Mouse (Mus musculus) MEL (cell line): ENCODE measurements around the gene Chid1. TPM values are rescaled to one million over a fixed set of nuclear protein-coding genes. Genes with fewer than 3 reads are reported as not detected.

Experiments used
- DNase-seq: peaks from one replicate; pipeline ENCODE4 v3.0.0; 2011; ENCODE audit warnings: low read depth, low spot score
- H3K27ac ChIP-seq: 2 replicates; pipeline ENCODE4 v1.5.1; 2012; ENCODE audit warnings: low read depth, mild to moderate bottlenecking, control low read depth, low read length, moderate library complexity; ENCODE audit not compliant: control insufficient read depth
- H3K27me3 ChIP-seq, 2 experiments: fragments of 150-350 bp in 1 of 2; sonication (generic) in 1 of 2; 2 replicates each; pipeline ENCODE4 v1.6.1; 2012; ENCODE audit warnings: low read length in 2 of 2, mild to moderate bottlenecking in 2 of 2, improper control_type of control experiment in 1 of 2, moderate library complexity in 1 of 2; ENCODE audit not compliant: insufficient read depth in 2 of 2, control insufficient read depth in 1 of 2
- H3K36me3 ChIP-seq, 2 experiments: 2 replicates each; pipeline ENCODE4 v1.6.1; 2012 to 2014; ENCODE audit warnings: low read length in 2 of 2, improper control_type of control experiment in 1 of 2, inconsistent platforms in 1 of 2, mild to moderate bottlenecking in 1 of 2; ENCODE audit not compliant: insufficient read depth in 2 of 2, control insufficient read depth in 1 of 2
- H3K4me1 ChIP-seq, 2 experiments: fragments of 150-350 bp in 1 of 2; sonication (generic) in 1 of 2; 2 replicates each; pipeline ENCODE4 v1.6.1; 2012; ENCODE audit warnings: low read length in 2 of 2, improper control_type of control experiment in 1 of 2, mild to moderate bottlenecking in 1 of 2; ENCODE audit not compliant: insufficient read depth in 2 of 2, control insufficient read depth in 1 of 2
- H3K4me3 ChIP-seq, 2 experiments: fragments of 150-350 bp in 1 of 2; sonication (generic) in 1 of 2; 2 replicates each; pipeline ENCODE4 v1.5.1; 2012; ENCODE audit warnings: low read depth in 2 of 2, low read length in 2 of 2, mild to moderate bottlenecking in 2 of 2, moderate library complexity in 2 of 2, control low read depth in 1 of 2, improper control_type of control experiment in 1 of 2; ENCODE audit not compliant: control insufficient read depth in 1 of 2, insufficient read depth in 1 of 2
- H3K79me2 ChIP-seq: 2 replicates; pipeline ENCODE4 v1.6.1; 2012; ENCODE audit warnings: mild to moderate bottlenecking, low read length, moderate library complexity; ENCODE audit not compliant: control insufficient read depth, poor library complexity, insufficient read depth
- H3K9ac ChIP-seq: 2 replicates; pipeline ENCODE4 v1.6.1; 2012; ENCODE audit warnings: low read depth, mild to moderate bottlenecking, control low read depth, low read length, moderate library complexity; ENCODE audit not compliant: control insufficient read depth, poor library complexity, severe bottlenecking
- H3K9me3 ChIP-seq: fragments of 150-350 bp; sonication (generic); replicated peaks from 2 replicates; pipeline ENCODE4 v1.6.1; 2012; ENCODE audit warnings: mild to moderate bottlenecking, low read length, improper control_type of control experiment, moderate library complexity; ENCODE audit not compliant: insufficient read depth
- BHLHE40 ChIP-seq: IDR thresholded peaks from 2 replicates; pipeline ENCODE4 v1.6.1; 2012; ENCODE audit warnings: low read depth, mild to moderate bottlenecking, inconsistent platforms, low read length, improper control_type of control experiment, borderline replicate concordance
- CTCF ChIP-seq, 3 experiments: IDR thresholded peaks in 2 of 3; conservative IDR thresholded peaks in 1 of 3; 2 replicates each; pipeline ENCODE4 v1.5.1; 2011 to 2012; ENCODE audit warnings: low read length in 3 of 3, low read depth in 2 of 3, mild to moderate bottlenecking in 2 of 3, improper control_type of control experiment in 1 of 3, inconsistent platforms in 1 of 3, mixed read lengths in 1 of 3, moderate library complexity in 1 of 3; ENCODE audit not compliant: control insufficient read depth in 1 of 3, insufficient read depth in 1 of 3, poor library complexity in 1 of 3, severe bottlenecking in 1 of 3
- E2F4 ChIP-seq: IDR thresholded peaks from 2 replicates; pipeline ENCODE4 v1.6.1; 2011; ENCODE audit warnings: low read depth, low read length, improper control_type of control experiment, borderline replicate concordance
- ETS1 ChIP-seq: IDR thresholded peaks from 2 replicates; pipeline ENCODE4 v1.6.1; 2012; ENCODE audit warnings: low read depth, mild to moderate bottlenecking, inconsistent platforms, low read length, improper control_type of control experiment, moderate library complexity
- GABPA ChIP-seq: IDR thresholded peaks from 2 replicates; pipeline ENCODE4 v1.6.1; 2012; ENCODE audit warnings: low read depth, mild to moderate bottlenecking, inconsistent platforms, low read length, improper control_type of control experiment, moderate library complexity
- GATA1 ChIP-seq: IDR thresholded peaks from 2 replicates; pipeline ENCODE4 v1.6.1; 2011; ENCODE audit warnings: low read depth, low read length, improper control_type of control experiment
- MAZ ChIP-seq: IDR thresholded peaks from 2 replicates; pipeline ENCODE4 v1.6.1; 2012; ENCODE audit warnings: low read depth, mild to moderate bottlenecking, inconsistent platforms, low read length, improper control_type of control experiment
- MEF2A ChIP-seq: IDR thresholded peaks from 2 replicates; pipeline ENCODE4 v1.6.1; 2014; ENCODE audit warnings: low read depth, mild to moderate bottlenecking, inconsistent platforms, low read length, improper control_type of control experiment; ENCODE audit not compliant: poor library complexity, insufficient replicate concordance, severe bottlenecking; ENCODE audit errors: extremely low read depth
- POLR2AphosphoS5 ChIP-seq: IDR thresholded peaks from 2 replicates; pipeline ENCODE4 v1.6.1; 2012; ENCODE audit warnings: low read depth, borderline replicate concordance, mild to moderate bottlenecking, inconsistent platforms, low read length, moderate library complexity, mixed read lengths
- SIN3A ChIP-seq: IDR thresholded peaks from 2 replicates; pipeline ENCODE4 v1.6.1; 2012; ENCODE audit warnings: low read length, improper control_type of control experiment, inconsistent platforms
- SMC3 ChIP-seq: IDR thresholded peaks from 2 replicates; pipeline ENCODE4 v1.6.1; 2011; ENCODE audit warnings: low read depth, low read length, improper control_type of control experiment
- UBTF ChIP-seq: IDR thresholded peaks from 2 replicates; pipeline ENCODE4 v1.6.1; 2012; ENCODE audit warnings: low read depth, mild to moderate bottlenecking, inconsistent platforms, low read length, improper control_type of control experiment, moderate library complexity, borderline replicate concordance; ENCODE audit not compliant: insufficient read depth
- USF1 ChIP-seq: IDR thresholded peaks from 2 replicates; pipeline ENCODE4 v1.6.1; 2014; ENCODE audit warnings: low read depth, mild to moderate bottlenecking, inconsistent platforms, low read length, improper control_type of control experiment, moderate library complexity
- ZMIZ1 ChIP-seq: IDR thresholded peaks from 2 replicates; pipeline ENCODE4 v1.6.1; 2012; ENCODE audit warnings: low read depth, mild to moderate bottlenecking, inconsistent platforms, low read length, improper control_type of control experiment, moderate library complexity
- polyA plus RNA-seq, 2 experiments: library from polyadenylated mRNA; stranded (reverse) in 1 of 2; unstranded in 1 of 2; fragments of >175 nt in 1 of 2; fragments of >200 nt in 1 of 2; gene quantifications; 2 replicates each; pipeline versions ENCODE4 v1.2.1 to v1.2.4; 2012; ENCODE audit warnings: low replicate concordance in 2 of 2, low read depth in 1 of 2; ENCODE audit not compliant: insufficient read length in 2 of 2, insufficient read depth in 1 of 2, missing spikeins in 1 of 2
- total RNA-seq: library from RNA; depleted of rRNA; stranded (reverse); fragments of 300-350 nt; gene quantifications from 2 replicates; pipeline ENCODE4 v1.2.3, GENCODE M21; 2012

The Chid1 gene
- total and polyA plus RNA-seq, 3 experiments = 36.1 to 46.7 TPM; not detected in 1

DNA sequence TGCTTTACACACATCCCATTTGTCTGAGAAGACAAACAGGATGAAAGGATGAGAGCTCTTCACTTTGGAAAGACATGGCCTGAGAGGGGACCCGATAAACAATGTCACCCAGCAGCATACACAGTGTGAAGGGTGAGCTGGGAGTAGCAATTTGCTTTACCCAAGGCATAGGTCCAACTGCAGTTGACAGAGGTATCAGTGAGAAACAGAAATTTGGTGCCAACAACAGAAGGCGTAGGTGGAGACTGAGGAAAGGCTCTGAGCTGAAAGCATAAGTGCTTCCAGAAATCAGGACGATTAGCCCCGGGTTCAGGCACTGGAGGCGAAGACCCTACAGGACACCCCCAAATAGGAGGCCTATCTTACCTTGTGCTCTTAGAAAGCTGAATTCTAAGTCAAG is 29.5 kb downstream of the Chid1 start:
- no peak overlapping the region for H3K27ac ChIP-seq

DNA sequence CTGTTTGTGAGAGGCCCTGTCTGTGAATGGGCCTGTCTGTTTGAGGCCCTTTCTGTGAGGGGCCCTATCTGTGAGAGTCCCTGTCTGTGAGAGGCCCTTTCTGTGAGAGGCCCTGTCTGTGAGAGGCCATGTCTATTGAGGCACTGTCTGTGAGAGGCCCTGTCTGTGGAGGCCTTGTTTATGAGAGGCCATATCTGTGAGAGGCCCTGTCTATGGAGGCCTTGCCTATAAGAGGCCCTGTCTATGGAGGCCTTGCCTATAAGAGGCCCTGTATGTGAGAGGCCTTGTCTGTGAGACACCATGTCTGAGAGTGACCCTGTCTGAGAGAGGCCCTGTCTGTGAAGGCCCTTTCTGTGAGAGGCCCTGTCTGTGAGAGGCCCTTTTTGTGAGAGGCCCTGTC is 31.5 kb downstream of the Chid1 start:
- Histone ChIP-seq H3K4me3 (no peak overlapping the region), H3K79me2 (no peaks in the 10 kb centered on the region), H3K4me1 (no peaks in the 10 kb centered on the region), H3K36me3 (no peaks in the 10 kb centered on the region), H3K9me3 (no peaks in the 10 kb centered on the region), H3K27me3 (no peaks in the 10 kb centered on the region), H3K9ac (no peak overlapping the region), H3K27ac (no peak overlapping the region)
- no peak for DNase-seq
- TF ChIP-seq CTCF (IDR thresholded peaks at IDR 0.05 in 2 of 3, conservative IDR thresholded peaks at IDR 0.05 in 1 of 3; ENCODE audit: control insufficient read depth in 1 of 3, insufficient read depth in 1 of 3, low read depth in 2 of 3, low read length in 3 of 3, poor library complexity in 1 of 3, severe bottlenecking in 1 of 3) (no peak), BHLHE40 (no peak)

More for the DNA sequence above, 29.5 kb downstream of the Chid1 start:
- DNase-seq = no peak
- Histone ChIP-seq H3K79me2 (no peaks in the 10 kb centered on the region), H3K9me3 (no peaks in the 10 kb centered on the region), H3K4me3 (no peak overlapping the region), H3K4me1 (no peaks in the 10 kb centered on the region), H3K9ac (no peak overlapping the region), H3K36me3 (no peaks in the 10 kb centered on the region), H3K27me3 (no peaks in the 10 kb centered on the region)
- TF ChIP-seq USF1 = no peak
- no peak for TF ChIP-seq MAZ

DNA sequence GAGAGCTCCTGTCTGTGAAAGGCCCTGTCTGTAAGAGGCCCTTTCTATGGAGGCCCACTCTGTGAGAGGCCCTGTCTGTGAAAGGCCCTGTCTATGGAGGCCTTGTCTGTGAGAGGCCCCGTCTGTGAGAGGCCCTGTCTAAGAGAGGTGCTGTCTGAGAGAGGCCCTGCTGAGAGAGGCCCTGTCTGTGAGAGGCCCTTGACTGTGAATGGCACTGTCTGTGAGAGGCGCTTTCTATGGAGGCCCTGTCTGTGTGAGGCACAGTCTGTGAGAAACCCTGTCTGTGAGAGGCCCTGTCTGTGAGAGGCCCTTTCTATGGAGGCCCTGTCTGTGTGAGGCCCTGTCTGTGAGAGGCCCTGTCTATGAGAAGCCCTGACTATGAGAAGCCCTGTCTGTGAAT is 33.4 kb downstream of the Chid1 start:
- no peaks in the 10 kb centered on the region for H3K79me2 ChIP-seq
- no peaks in the 10 kb centered on the region for H3K27me3 ChIP-seq
- peaks cover 0 to 6% of the 10 kb centered on the region in 2 experiments; a peak in 2 of 4 replicates for H3K4me1 ChIP-seq
- no peaks in the 10 kb centered on the region for H3K36me3 ChIP-seq
- H3K9ac ChIP-seq = no peak overlapping the region
- TF ChIP-seq MEF2A (no peak), ETS1 (no peak), SMC3 (no peak), E2F4 (no peak), UBTF (no peak)
- H3K27ac ChIP-seq = no peak overlapping the region
- H3K4me3 ChIP-seq = no peak overlapping the region
- DNase-seq = no peak
- H3K9me3 ChIP-seq = no peaks in the 10 kb centered on the region

DNA sequence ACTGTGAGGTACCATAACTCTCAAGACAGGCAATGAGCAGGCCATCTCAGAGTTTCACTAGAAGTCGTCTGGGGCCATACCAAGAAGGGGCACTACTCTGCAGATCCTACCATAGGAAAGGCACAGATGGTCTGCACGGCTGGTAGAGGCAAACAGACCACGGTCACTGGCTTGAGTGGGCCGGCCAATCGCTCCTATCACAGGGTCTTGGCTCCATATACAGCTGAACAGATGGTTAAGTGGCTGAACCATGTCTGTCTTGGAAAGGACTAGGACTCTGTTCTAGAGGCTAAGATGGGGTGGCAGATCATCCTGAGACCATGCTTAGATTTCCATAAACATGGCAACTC is 37.1 kb downstream of the Chid1 start:
- no peaks in the 10 kb centered on the region for H3K79me2 ChIP-seq
- no peak for TF ChIP-seq GABPA
- TF ChIP-seq POLR2AphosphoS5 = no peak
- no peak for TF ChIP-seq SIN3A
- no peak for TF ChIP-seq MAZ
- TF ChIP-seq E2F4 = no peak
- TF ChIP-seq ZMIZ1 = no peak
- TF ChIP-seq GATA1 = no peak
- TF ChIP-seq, all 39 proteins: peak for 0
- Histone ChIP-seq H3K27me3 (no peaks in the 10 kb centered on the region), H3K9ac (no peak overlapping the region), H3K4me1 (peaks cover 0 to 6% of the 10 kb centered on the region in 2 experiments; a peak in 2 of 4 replicates), H3K9me3 (no peaks in the 10 kb centered on the region), H3K4me3 (no peak overlapping the region), H3K36me3 (no peaks in the 10 kb centered on the region), H3K27ac (no peak overlapping the region)
- DNase-seq = no peak
